Mouse (Mus musculus) forebrain, embryonic 11.5 days (tissue): Measurements from ENCODE around the gene Mapkap1. TPM values are rescaled to one million over a fixed set of nuclear protein-coding genes. Genes with fewer than 3 reads are reported as not detected.

Source experiments
- ATAC-seq: fragments of 200-750 bp; cut with Nextera tagmentation; replicated peaks from 2 replicates; pipeline ENCODE4 v1.8.0; 2017; ENCODE audit warnings: moderate TSS enrichment; ENCODE audit not compliant: low FRiP score
- DNase-seq: peaks from one replicate; pipeline ENCODE4 v3.0.0-alpha.2; 2017; ENCODE audit warnings: low spot score
- H3K27ac ChIP-seq: fragments of 300-500 bp; sonication (generic); 2 replicates; pipeline ENCODE4 v1.5.1; 2014; ENCODE audit warnings: low read depth, low read length
- H3K27me3 ChIP-seq: fragments of 300-500 bp; sonication (generic); 2 replicates; pipeline ENCODE4 v1.6.1; 2014; ENCODE audit warnings: mild to moderate bottlenecking, low read length, mixed read lengths; ENCODE audit not compliant: control insufficient read depth, insufficient read depth
- H3K36me3 ChIP-seq: fragments of 300-500 bp; sonication (generic); 2 replicates; pipeline ENCODE4 v1.6.1; 2014; ENCODE audit warnings: mild to moderate bottlenecking, low read length, moderate library complexity, mixed read lengths; ENCODE audit not compliant: control insufficient read depth, insufficient read depth
- H3K4me1 ChIP-seq: fragments of 300-500 bp; sonication (generic); replicated peaks from 2 replicates; pipeline ENCODE4 v1.6.1; 2014; ENCODE audit warnings: low read length, mixed read lengths; ENCODE audit not compliant: control insufficient read depth, insufficient read depth
- H3K4me2 ChIP-seq: fragments of 300-500 bp; sonication (generic); 2 replicates; pipeline ENCODE4 v1.6.1; 2014; ENCODE audit warnings: low read depth, mild to moderate bottlenecking, low read length, moderate library complexity, mixed read lengths; ENCODE audit not compliant: severe bottlenecking
- H3K4me3 ChIP-seq: fragments of 300-500 bp; sonication (generic); 2 replicates; pipeline ENCODE4 v1.5.1; 2014; ENCODE audit warnings: low read depth, low read length
- H3K9ac ChIP-seq: fragments of 300-500 bp; sonication (generic); 2 replicates; pipeline ENCODE4 v1.6.1; 2014; ENCODE audit warnings: low read length
- H3K9me3 ChIP-seq: fragments of 300-500 bp; sonication (generic); 2 replicates; pipeline ENCODE4 v1.6.1; 2016; ENCODE audit warnings: low read length, mixed read lengths; ENCODE audit not compliant: control insufficient read depth
- WGBS: fragments of 180-500 bp; shearing (Covaris S2); extraction: QIAGEN DNeasy Blood & Tissue Kit; methylation state at CpG from one replicate; pipeline ENCODE4 v1.1.7; 2014; 5-methylcytosine and 5-hydroxymethylcytosine counted together
- polyA plus RNA-seq: library from polyadenylated mRNA; unstranded; fragments of >200 nt; fragmentation: Nextera tagmentation; extraction: Ambion mirVana; gene quantifications from 2 replicates; pipeline ENCODE4 v1.2.1, GENCODE M21; 2014

Gene Mapkap1
- polyA plus RNA-seq, 1 experiment from 2014 or later: 96.3 TPM

- ATAC-seq: peak; percentile 58
- Histone ChIP-seq H3K27me3 (no peaks in the 10 kb centered on the region), H3K4me3 (peak overlapping the region; percentile 34), H3K36me3 (peaks cover under 1% of the 10 kb centered on the region; the same call in 1 of the 2 replicates), H3K4me2 (peak overlapping the region; percentile 68), H3K9me3 (no peaks in the 10 kb centered on the region), H3K9ac (peak overlapping the region; percentile 67), H3K27ac (no peak overlapping the region), H3K4me1 (no peaks in the 10 kb centered on the region; the same call in 1 of the 2 replicates)
- WGBS: 33% methylated on average over 31 of the region's 31 CpGs
- DNase-seq: peak; percentile 81
These were observed 264.9 kb downstream of the Mapkap1 start for GRCm38 (mm10) chr2:34671385-34672026.

DNA sequence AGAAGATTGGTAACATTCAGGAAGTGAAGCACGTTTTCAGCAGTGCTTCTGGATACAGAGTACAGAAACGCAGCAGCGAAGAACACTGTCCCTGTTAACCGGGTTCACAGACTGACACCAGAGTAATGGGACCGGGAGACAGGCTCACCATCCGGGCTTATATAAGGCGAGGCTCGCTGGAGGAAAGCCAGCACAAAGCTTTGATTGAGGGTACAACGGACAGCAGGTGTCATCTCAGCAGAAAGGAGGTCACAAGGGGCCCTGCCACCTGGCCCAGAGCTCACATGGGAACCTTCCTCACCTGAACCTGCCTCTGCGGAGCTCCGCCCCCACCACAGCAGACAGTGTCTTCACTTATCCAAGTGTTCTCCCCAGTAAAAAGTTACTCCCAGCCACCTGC lies 267.3 kb downstream of the Mapkap1 start:
- Histone ChIP-seq H3K9ac (no peak overlapping the region), H3K36me3 (peaks cover 6% of the 10 kb centered on the region; the same call in 1 of the 2 replicates), H3K27me3 (no peaks in the 10 kb centered on the region), H3K4me3 (no peak overlapping the region), H3K9me3 (no peaks in the 10 kb centered on the region), H3K4me1 (no peaks in the 10 kb centered on the region), H3K27ac (no peak overlapping the region), H3K4me2 (no peak overlapping the region)
- ATAC-seq (no peak), DNase-seq (no peak)
- 86% methylated on average over 11 of the region's 11 CpGs for WGBS

Other genes with a start within 250 kb of the Mapkap1 start
- 46.1 and 51.5 TPM in 2 replicates for gene Pbx3, start 33.6 kb upstream of the Mapkap1 start, polyA plus RNA-seq